Mouse (Mus musculus) liver, adult 2 months (tissue): ENCODE measurements around the gene Top2a. TPM values are rescaled to one million over a fixed set of nuclear protein-coding genes. Genes with fewer than 3 reads are reported as not detected.
A peak's percentile ranks its signal among the peaks of the same experiment; 100 is the strongest.

Source experiments
- DNase-seq: peaks from one replicate; pipeline ENCODE4 v3.0.0-alpha.2; 2011; ENCODE audit warnings: low read depth, low spot score; ENCODE audit errors: extremely low read depth
- H3K27ac ChIP-seq: fragments of 200-500 bp; replicated peaks from 2 replicates; pipeline ENCODE4 v1.5.1; 2012; ENCODE audit warnings: low read depth, mild to moderate bottlenecking, control low read depth, inconsistent platforms, low read length; ENCODE audit not compliant: insufficient read depth
- H3K27me3 ChIP-seq: fragments of 200-500 bp; 2 replicates; pipeline ENCODE4 v1.6.1; 2012; ENCODE audit warnings: mild to moderate bottlenecking, moderate library complexity, low read length, inconsistent platforms; ENCODE audit not compliant: control insufficient read depth, insufficient read depth
- H3K36me3 ChIP-seq: fragments of 200-500 bp; 2 replicates; pipeline ENCODE4 v1.6.1; 2012; ENCODE audit warnings: low read length, inconsistent platforms; ENCODE audit not compliant: control insufficient read depth, insufficient read depth
- H3K4me1 ChIP-seq: fragments of 200-500 bp; 2 replicates; pipeline ENCODE4 v1.6.1; 2011; ENCODE audit warnings: low read length; ENCODE audit not compliant: control insufficient read depth, insufficient read depth
- H3K4me3 ChIP-seq: fragments of 200-500 bp; 2 replicates; pipeline ENCODE4 v1.5.1; 2011; ENCODE audit warnings: low read depth, mild to moderate bottlenecking, control low read depth, low read length, moderate library complexity; ENCODE audit not compliant: insufficient read depth
- H3K79me2 ChIP-seq: fragments of 200-500 bp; 2 replicates; pipeline ENCODE4 v1.6.1; 2012; ENCODE audit warnings: inconsistent platforms, mild to moderate bottlenecking, low read length, moderate library complexity; ENCODE audit not compliant: control insufficient read depth, insufficient read depth
- H3K9ac ChIP-seq: fragments of 200-500 bp; 2 replicates; pipeline ENCODE4 v1.6.1; 2012; ENCODE audit warnings: low read depth, mild to moderate bottlenecking, control low read depth, inconsistent platforms, low read length
- CTCF ChIP-seq: fragments of 200-500 bp; IDR thresholded peaks from 2 replicates; pipeline ENCODE4 v1.5.1; 2011; ENCODE audit warnings: low read depth, low read length, control low read depth
- POLR2A ChIP-seq: fragments of 200-500 bp; IDR thresholded peaks from 2 replicates; pipeline ENCODE4 v1.6.1; 2011; ENCODE audit warnings: low read length, control low read depth; ENCODE audit not compliant: insufficient read depth; ENCODE audit errors: extremely low read depth
- WGBS: fragments of 180-500 bp; shearing (Covaris S2); methylation state at CpG from one replicate; pipeline ENCODE4 v1.1.7; 2018; 5-methylcytosine and 5-hydroxymethylcytosine counted together
- polyA plus RNA-seq: library from polyadenylated mRNA; depleted of rRNA; stranded (reverse); fragments of >200 nt; gene quantifications from 2 replicates; pipeline ENCODE4 v1.2.3, GENCODE M21; 2012
- total RNA-seq: library from RNA; depleted of rRNA; stranded (reverse); fragments of >200 nt; gene quantifications from 2 replicates; pipeline ENCODE4 v1.2.3, GENCODE M21; 2014

The Top2a gene
- total and polyA plus RNA-seq, 2 experiments, result 0.31 to 1.8 TPM

DNA sequence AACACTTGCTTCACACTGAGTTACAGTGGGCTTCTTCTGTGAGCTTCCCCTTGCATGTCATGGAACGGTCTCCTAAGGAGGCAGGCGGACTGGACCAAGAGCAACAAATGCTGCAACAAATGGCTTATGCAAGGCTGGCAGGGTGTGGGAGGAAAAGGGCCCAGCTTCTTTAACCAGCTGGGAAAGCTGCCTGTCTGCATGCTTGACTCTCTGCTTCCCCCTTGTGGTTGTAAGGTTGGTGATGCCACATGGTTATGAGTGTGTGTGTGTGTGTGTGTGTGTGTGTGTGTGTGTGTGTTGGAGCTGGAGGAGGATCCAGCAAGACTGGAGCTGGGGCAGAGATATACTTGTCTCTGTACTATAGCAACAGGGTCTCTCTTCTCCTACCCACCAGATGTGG lies 42.0 kb upstream of the Top2a start:
- H3K4me1 ChIP-seq, result peaks cover 29% of the 10 kb centered on the region
- no peak overlapping the region for H3K4me3 ChIP-seq
- no peaks in the 10 kb centered on the region for H3K27me3 ChIP-seq
- no peaks in the 10 kb centered on the region for H3K79me2 ChIP-seq
- peak overlapping the region; percentile 35 for H3K27ac ChIP-seq
- 5% methylated on average over 2 of the region's 2 CpGs for WGBS
- TF ChIP-seq CTCF (peak; percentile 82), POLR2A (no peak)
- no peaks in the 10 kb centered on the region for H3K36me3 ChIP-seq
- no peak overlapping the region for H3K9ac ChIP-seq
- peak; percentile 89 for DNase-seq

DNA sequence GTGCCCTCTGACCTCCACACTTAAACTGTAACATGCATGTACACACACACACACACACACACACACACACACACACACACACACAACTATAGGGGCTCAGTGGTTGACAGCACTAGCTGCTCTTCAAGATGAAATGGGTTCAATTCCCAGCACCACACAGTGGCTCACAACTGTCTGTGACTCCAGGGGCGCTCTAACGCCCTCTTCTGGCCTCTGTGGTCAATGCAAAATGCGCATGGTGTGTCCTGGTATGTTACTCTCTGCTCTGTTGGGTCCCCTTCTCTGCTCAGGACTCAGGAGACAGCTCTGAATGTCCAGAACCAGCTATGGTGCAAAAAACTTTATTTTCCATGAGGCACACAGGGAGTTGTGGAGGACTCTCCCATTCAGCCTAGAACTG lies 41.4 kb upstream of the Top2a start:
- no peak overlapping the region for H3K4me3 ChIP-seq
- 88% methylated on average over 3 of the region's 3 CpGs for WGBS
- no peaks in the 10 kb centered on the region for H3K36me3 ChIP-seq
- TF ChIP-seq CTCF (peak; percentile 21; the same call in 1 of the 2 replicates), POLR2A (no peak)
- H3K9ac ChIP-seq, result no peak overlapping the region
- peaks cover 29% of the 10 kb centered on the region for H3K4me1 ChIP-seq
- H3K27me3 ChIP-seq, result no peaks in the 10 kb centered on the region
- H3K79me2 ChIP-seq, result no peaks in the 10 kb centered on the region
- H3K27ac ChIP-seq, result peak overlapping the region; percentile 35
- DNase-seq, result no peak

DNA sequence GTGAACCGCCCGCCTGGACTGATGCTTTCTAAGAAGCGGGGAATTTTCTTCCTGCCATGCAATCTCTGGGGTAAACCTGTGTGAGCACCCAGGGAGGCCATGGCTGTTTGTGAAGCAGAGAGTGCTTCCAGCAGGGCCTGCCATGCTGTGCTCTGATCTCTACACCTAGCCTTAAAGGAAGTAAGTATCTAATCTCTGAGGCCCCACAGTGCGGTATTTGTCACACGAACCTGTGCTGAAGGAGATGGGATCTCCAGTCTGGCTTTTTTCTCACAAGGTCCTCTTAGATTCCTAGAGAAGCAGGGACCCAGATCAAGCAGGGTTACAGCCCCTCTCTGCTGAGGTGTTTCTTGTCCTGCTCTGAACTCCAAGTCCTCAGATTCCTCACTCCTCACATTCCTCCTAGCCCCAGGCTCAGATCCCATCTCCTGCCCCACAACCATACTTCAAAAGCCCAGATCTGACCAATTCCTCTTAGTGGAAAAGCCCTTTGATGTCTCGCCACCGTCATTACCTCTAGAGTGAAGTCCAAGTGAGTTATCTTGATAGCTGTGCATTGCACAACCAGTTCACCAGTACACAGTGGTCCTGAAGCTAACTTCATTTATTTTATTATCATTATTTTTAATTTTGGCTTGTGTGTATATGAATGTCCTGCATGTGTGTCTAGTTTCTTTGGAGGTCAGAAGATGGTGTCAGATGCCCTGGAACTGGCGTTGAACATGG lies 39.6 kb upstream of the Top2a start:
- Histone ChIP-seq H3K9ac (peak overlapping the region; percentile 48), H3K79me2 (no peaks in the 10 kb centered on the region), H3K36me3 (no peaks in the 10 kb centered on the region), H3K4me3 (no peak overlapping the region), H3K4me1 (peaks cover 29% of the 10 kb centered on the region), H3K27me3 (no peaks in the 10 kb centered on the region), H3K27ac (peak overlapping the region; percentile 83)
- 30% methylated on average over 8 of the region's 8 CpGs for WGBS
- no peak for TF ChIP-seq POLR2A
- no peak for TF ChIP-seq CTCF
- DNase-seq, result peak; percentile 93

DNA sequence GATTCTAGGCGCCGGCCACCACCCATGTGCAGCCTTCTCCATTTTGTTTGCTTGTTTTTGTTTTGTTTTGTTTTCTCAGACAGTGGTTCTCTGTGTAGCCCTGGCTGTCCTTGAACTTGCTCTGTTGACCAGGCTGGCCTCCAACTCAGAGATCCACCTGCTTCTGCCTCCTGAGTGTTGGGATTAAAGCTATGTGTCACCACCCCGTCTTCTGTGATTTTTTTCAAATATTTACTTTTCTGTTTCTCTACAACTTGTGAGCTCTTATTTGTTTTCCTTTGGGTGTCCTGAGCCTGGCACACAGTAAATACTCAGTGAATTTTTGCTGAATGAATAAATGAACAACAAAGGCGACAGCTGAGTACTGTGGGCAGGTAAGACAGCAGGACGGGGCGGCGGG lies 38.7 kb upstream of the Top2a start:
- TF ChIP-seq CTCF, result no peak
- TF ChIP-seq POLR2A, result no peak
- peak; percentile 91 for DNase-seq
- Histone ChIP-seq H3K79me2 (no peaks in the 10 kb centered on the region), H3K4me1 (peaks cover 21% of the 10 kb centered on the region), H3K4me3 (no peak overlapping the region; the same call in 1 of the 2 replicates), H3K9ac (peak overlapping the region; percentile 48), H3K27me3 (no peaks in the 10 kb centered on the region), H3K36me3 (no peaks in the 10 kb centered on the region), H3K27ac (peak overlapping the region; percentile 62)
- 29% methylated on average over 7 of the region's 7 CpGs for WGBS

DNA sequence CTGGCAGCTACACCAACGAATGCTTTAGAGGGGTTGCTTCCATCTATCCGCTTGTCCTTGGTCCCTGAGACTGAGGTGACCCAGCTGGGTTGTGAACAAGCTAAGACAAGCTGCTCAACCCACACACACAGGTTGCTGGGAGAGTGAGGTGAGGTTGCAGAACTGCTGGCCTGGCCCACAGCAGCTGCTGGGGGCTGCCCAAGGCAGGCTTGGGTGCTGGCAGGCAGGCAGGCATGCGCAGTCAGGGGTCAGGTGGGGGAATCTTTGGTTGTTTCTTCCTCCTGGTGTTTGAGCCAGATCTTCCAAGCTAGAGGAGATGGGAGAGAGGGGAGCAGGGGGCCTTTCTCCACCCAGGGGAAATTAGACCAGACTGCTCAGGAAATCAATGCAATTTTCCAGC lies 36.4 kb upstream of the Top2a start:
- H3K27ac ChIP-seq, result no peak overlapping the region
- no peak overlapping the region for H3K4me3 ChIP-seq
- DNase-seq, result no peak
- WGBS, result 91% methylated on average over 3 of the region's 3 CpGs
- H3K36me3 ChIP-seq, result no peaks in the 10 kb centered on the region
- H3K79me2 ChIP-seq, result no peaks in the 10 kb centered on the region
- TF ChIP-seq CTCF (no peak), POLR2A (no peak)
- H3K27me3 ChIP-seq, result no peaks in the 10 kb centered on the region
- peaks cover 11% of the 10 kb centered on the region for H3K4me1 ChIP-seq
- H3K9ac ChIP-seq, result no peak overlapping the region

DNA sequence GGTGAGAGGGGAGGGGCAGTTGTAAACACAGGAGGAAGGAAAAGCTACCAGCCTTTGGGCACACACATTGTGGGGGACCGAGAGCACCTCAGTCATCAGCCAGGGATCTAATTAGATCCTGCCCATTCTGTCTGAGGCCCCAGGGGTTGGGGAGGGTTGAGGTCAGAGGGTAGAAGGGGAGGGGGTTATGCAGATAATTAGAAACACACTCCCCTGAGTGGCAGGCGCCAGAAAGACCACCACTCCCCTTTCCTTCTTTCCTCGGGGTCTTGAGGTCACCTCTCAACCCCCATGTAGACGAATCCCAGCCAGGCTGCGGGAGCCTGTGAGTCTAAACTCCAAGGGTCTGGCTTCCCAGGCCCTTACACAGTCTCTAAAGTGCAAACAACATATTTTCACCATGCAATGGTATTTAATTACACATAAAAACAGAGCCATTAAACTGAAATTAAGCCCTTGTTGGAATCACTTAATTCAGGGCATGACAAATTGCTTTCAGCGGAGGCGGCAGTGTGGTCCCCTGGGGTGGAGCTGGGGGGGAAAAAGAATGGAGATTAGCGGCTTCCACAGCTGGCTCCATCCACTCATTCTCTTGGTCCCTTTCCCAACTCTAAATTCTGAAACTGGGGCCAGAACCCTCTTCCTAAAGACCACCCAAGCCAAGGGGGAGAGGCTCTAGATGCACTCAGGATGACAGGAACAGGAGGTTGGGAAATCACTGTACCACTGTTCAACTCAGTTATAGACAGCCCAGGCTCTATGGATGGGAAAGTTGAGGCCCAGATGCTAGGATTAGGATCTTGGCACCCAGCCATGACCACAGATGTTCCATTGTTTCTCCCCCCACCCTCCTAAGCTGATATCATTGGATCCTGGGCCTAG lies 31.8 kb upstream of the Top2a start:
- Histone ChIP-seq H3K4me1 (peaks cover 4% of the 10 kb centered on the region), H3K36me3 (peaks cover 13% of the 10 kb centered on the region), H3K79me2 (no peaks in the 10 kb centered on the region), H3K4me3 (no peak overlapping the region), H3K27ac (no peak overlapping the region), H3K27me3 (no peaks in the 10 kb centered on the region), H3K9ac (no peak overlapping the region)
- no peak for DNase-seq
- 47% methylated on average over 8 of the region's 8 CpGs for WGBS
- TF ChIP-seq POLR2A (no peak), CTCF (no peak)
